Mouse (Mus musculus) ES-Bruce4 (cell line): ENCODE results near the gene Eef1g.

Experiments used
- CTCF ChIP-seq: IDR thresholded peaks from one replicate; pipeline ENCODE4 v1.8.1; 2011; ENCODE audit warnings: low read depth, low read length
- EP300 ChIP-seq: IDR thresholded peaks from 2 replicates; pipeline ENCODE4 v1.6.1; 2011; ENCODE audit warnings: low read depth, low read length; ENCODE audit not compliant: insufficient read depth
- POLR2A ChIP-seq: IDR thresholded peaks from one replicate; pipeline ENCODE4 v1.8.1; 2011; ENCODE audit warnings: low read length; ENCODE audit not compliant: insufficient read depth

DNA sequence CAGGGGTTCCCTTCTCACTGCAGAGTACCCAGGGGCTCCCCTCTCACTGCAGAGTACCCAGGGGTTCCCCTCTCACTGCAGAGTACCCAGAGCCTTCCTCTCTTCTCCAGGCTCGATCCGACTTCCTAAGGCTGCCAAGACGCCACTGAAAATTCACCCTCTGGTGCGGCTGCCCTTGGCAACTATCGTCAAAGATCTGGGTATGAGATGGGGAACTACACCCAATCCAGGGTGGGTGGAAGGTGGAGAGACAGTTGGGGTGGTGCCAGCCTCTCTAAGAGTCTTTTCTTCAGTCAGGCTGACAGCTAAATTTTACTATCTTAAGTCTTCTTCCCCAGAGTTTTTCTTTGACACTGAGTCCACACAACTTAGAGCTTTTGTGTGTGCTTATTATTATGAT is 16.7 kb upstream of the Eef1g start:
- TF ChIP-seq CTCF (no peak), POLR2A (no peak), EP300 (no peak)
